Mouse (Mus musculus) c-Kit-negative CD71-positive TER-119-positive erythroid progenitor cells, embryonic 14.5 days (primary cell): ENCODE results near the gene Ppp1r35.

Experiments
- DNase-seq: peaks from one replicate; pipeline ENCODE4 v3.0.0-alpha.2; 2013; ENCODE audit warnings: low read depth, low spot score

Gene Ppp1r35

GRCm38 (mm10) chr5:137782776-137783522 is 4.3 kb downstream of the Ppp1r35 start:
- DNase-seq, result no peak

- DNase-seq, result no peak
Measured at GRCm38 (mm10) chr5:137783901-137784540, 5.4 kb downstream of the Ppp1r35 start.

GRCm38 (mm10) chr5:137784546-137784945 is 5.9 kb downstream of the Ppp1r35 start:
- DNase-seq, result no peak

GRCm38 (mm10) chr5:137785164-137786031 is 6.7 kb downstream of the Ppp1r35 start:
- DNase-seq, result no peak

GRCm38 (mm10) chr5:137786109-137786942 is 7.7 kb downstream of the Ppp1r35 start:
- DNase-seq, result peak; percentile 100

- peak; percentile 91 for DNase-seq
Measured at GRCm38 (mm10) chr5:137787151-137787928, 8.7 kb downstream of the Ppp1r35 start, which contains the start of the genes Mepce and Zcwpw1. Gene Mepce (minus strand): TSS chr5:137787655. Gene Zcwpw1 (plus strand): TSS chr5:137787798.

- DNase-seq, result no peak
Measured at GRCm38 (mm10) chr5:137788171-137788570, 9.5 kb downstream of the Ppp1r35 start.

- no peak for DNase-seq
Measured at GRCm38 (mm10) chr5:137788946-137789531, 10.4 kb downstream of the Ppp1r35 start.

GRCm38 (mm10) chr5:137791553-137791952 is 12.9 kb downstream of the Ppp1r35 start:
- no peak for DNase-seq

- DNase-seq, result no peak
Measured at GRCm38 (mm10) chr5:137796606-137797005, 18.0 kb downstream of the Ppp1r35 start.

GRCm38 (mm10) chr5:137800917-137801316 is 22.3 kb downstream of the Ppp1r35 start:
- DNase-seq, result no peak

GRCm38 (mm10) chr5:137806158-137806557 is 27.5 kb downstream of the Ppp1r35 start:
- DNase-seq, result no peak

- DNase-seq, result no peak
Measured at GRCm38 (mm10) chr5:137808316-137808715, 29.7 kb downstream of the Ppp1r35 start.

- DNase-seq, result no peak
Measured at GRCm38 (mm10) chr5:137817466-137818222, 39.0 kb downstream of the Ppp1r35 start.

- DNase-seq, result no peak
Measured at GRCm38 (mm10) chr5:137822126-137822525, 43.5 kb downstream of the Ppp1r35 start.

- DNase-seq, result no peak
Measured at GRCm38 (mm10) chr5:137822602-137823001, 44.0 kb downstream of the Ppp1r35 start.

- no peak for DNase-seq
Measured at GRCm38 (mm10) chr5:137823455-137824045, 44.9 kb downstream of the Ppp1r35 start.

GRCm38 (mm10) chr5:137825030-137825429 is 46.4 kb downstream of the Ppp1r35 start:
- DNase-seq, result no peak

- no peak for DNase-seq
Measured at GRCm38 (mm10) chr5:137825971-137826370, 47.3 kb downstream of the Ppp1r35 start.
